Mouse (Mus musculus): ENCODE measurements around the gene Ap1s1.

DNA sequence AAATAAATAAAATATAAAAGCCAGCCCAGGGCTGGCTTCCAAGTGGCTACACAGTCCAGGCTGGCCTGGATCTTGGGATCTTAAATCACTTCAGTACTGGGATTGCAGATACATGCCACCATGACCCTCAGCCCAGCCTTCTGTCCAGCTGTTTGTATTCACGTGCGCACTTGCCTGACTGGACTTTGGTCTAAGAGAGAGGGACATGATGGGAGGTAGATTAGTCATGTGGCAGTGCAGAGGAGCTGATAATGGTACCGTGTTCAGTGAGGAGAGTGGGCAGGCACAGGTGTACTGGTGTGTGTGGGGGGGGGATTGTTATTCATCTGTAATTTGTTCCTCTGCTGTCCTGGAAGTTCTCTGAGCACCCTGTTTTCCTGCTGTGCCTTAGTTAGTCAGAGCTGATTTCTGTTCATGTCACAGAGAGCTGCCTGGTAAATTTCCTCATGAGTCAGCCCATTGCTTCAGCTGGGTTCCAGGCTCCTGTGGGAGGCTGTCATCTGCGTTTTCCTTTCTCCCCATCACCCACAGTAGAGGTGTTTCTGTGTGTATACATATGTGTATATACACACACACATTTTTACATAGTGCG lies 6.1 kb upstream of the Ap1s1 start:
- TF ChIP-seq CTCF (IDR thresholded peaks at IDR 0.05) (no peak), EP300 (IDR thresholded peaks at IDR 0.05) (no peak)

All from lung, postnatal 0 days (tissue).